Mouse (Mus musculus) liver, embryonic 12.5 days (tissue): ENCODE results near the gene Msh4. TPM values are rescaled to one million over a fixed set of nuclear protein-coding genes. Genes with fewer than 3 reads are reported as not detected.
"Not testable (repeated sequence)": the region's sequence is repeated elsewhere in the genome, so short reads cannot be mapped to it uniquely, and the experiment has no call there.

Experiments
- ATAC-seq: fragments of 200-750 bp; cut with Nextera tagmentation; 2 replicates; pipeline ENCODE4 v1.8.0; 2017; ENCODE audit warnings: moderate number of reproducible peaks, mild to moderate bottlenecking, moderate library complexity
- H3K27ac ChIP-seq: fragments of 300-500 bp; sonication (generic); 2 replicates; pipeline ENCODE4 v1.5.1; 2016; ENCODE audit warnings: mild to moderate bottlenecking
- H3K27me3 ChIP-seq: fragments of 300-500 bp; sonication (generic); replicated peaks from 2 replicates; pipeline ENCODE4 v1.6.1; 2016; ENCODE audit warnings: mild to moderate bottlenecking, moderate library complexity
- H3K36me3 ChIP-seq: fragments of 300-500 bp; sonication (generic); 2 replicates; pipeline ENCODE4 v1.6.1; 2016; ENCODE audit warnings: mild to moderate bottlenecking, moderate library complexity
- H3K4me1 ChIP-seq: fragments of 300-500 bp; sonication (generic); 2 replicates; pipeline ENCODE4 v1.6.1; 2016
- H3K4me2 ChIP-seq: fragments of 300-500 bp; sonication (generic); 2 replicates; pipeline ENCODE4 v1.6.1; 2016; ENCODE audit warnings: mild to moderate bottlenecking, moderate library complexity
- H3K4me3 ChIP-seq: fragments of 300-500 bp; sonication (generic); 2 replicates; pipeline ENCODE4 v1.5.1; 2016; ENCODE audit warnings: mild to moderate bottlenecking, moderate library complexity
- H3K9ac ChIP-seq: fragments of 300-500 bp; sonication (generic); 2 replicates; pipeline ENCODE4 v1.6.1; 2016; ENCODE audit warnings: mild to moderate bottlenecking, moderate library complexity
- H3K9me3 ChIP-seq: fragments of 300-500 bp; sonication (generic); replicated peaks from 2 replicates; pipeline ENCODE4 v1.6.1; 2016; ENCODE audit warnings: mild to moderate bottlenecking, moderate library complexity
- WGBS: fragments of 180-500 bp; shearing (Covaris S2); methylation state at CpG from one replicate; pipeline ENCODE4 v1.1.7; 2016; ENCODE audit not compliant: insufficient replicate concordance; 5-methylcytosine and 5-hydroxymethylcytosine counted together
- polyA plus RNA-seq: library from polyadenylated mRNA; unstranded; fragments of >200 nt; fragmentation: Nextera tagmentation; extraction: Ambion mirVana; gene quantifications from 2 replicates; pipeline ENCODE4 v1.2.1, GENCODE M21; 2016

Msh4 gene
- polyA plus RNA-seq, 1 experiment from 2014 or later = 0.10 TPM

DNA sequence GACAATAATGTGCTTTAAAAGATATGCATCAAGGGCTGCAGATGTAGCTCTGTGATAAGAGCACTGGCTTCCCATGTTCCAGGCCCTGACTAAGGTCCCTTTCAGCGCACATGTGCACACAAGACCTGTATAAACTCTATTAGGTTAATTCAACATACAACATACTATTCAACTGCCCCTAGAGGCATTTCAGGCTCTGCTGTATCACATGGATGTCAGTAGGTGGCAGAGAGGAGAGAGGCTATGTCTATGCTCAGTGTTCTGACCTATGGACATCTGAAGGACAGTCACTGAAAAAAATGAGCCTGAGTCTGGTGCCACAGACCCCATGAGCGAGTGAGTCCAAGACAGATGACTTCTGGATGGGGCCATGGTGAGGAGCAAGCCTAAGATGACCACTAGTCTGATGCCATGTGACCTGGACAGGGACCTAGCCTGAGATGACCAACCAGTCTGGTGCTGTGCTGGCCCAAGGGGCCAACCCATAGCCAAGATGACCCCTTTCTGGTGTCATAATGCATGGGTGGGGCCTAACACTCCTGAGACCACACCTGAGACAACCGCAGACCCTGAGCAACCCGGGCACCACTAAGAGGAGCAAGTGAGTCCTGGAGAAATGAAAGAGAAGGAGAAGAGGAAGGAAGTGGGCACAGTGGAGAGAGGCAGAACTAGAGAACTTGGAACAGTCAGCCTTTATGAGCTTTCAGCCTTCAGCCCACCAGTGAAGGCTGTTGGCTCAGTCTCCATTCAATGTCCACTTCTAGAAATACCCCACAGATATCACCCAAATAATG lies 41.1 kb downstream of the Msh4 start:
- Histone ChIP-seq H3K4me1 (peaks cover 18% of the 10 kb centered on the region), H3K9ac (no peak overlapping the region), H3K36me3 (no peaks in the 10 kb centered on the region), H3K4me2 (no peak overlapping the region), H3K4me3 (no peak overlapping the region), H3K27me3 (no peaks in the 10 kb centered on the region), H3K9me3 (no peaks in the 10 kb centered on the region), H3K27ac (no peak overlapping the region)
- 61% methylated on average over 4 of the region's 4 CpGs for WGBS
- peak; percentile 38 for ATAC-seq

GRCm38 (mm10) chr3:153863816-153864215 lies 42.1 kb downstream of the Msh4 start:
- Histone ChIP-seq H3K4me1 (peaks cover 28% of the 10 kb centered on the region), H3K9ac (no peak overlapping the region), H3K27me3 (no peaks in the 10 kb centered on the region), H3K4me2 (no peak overlapping the region), H3K36me3 (no peaks in the 10 kb centered on the region), H3K4me3 (no peak overlapping the region), H3K9me3 (no peaks in the 10 kb centered on the region), H3K27ac (no peak overlapping the region)
- 52% methylated on average over 2 of the region's 2 CpGs for WGBS
- no peak for ATAC-seq

- not testable (repeated sequence) for H3K36me3 ChIP-seq, H3K27me3 ChIP-seq, H3K4me2 ChIP-seq, H3K4me3 ChIP-seq, H3K9me3 ChIP-seq, H3K9ac ChIP-seq
- 54% methylated on average over 8 of the region's 8 CpGs for WGBS
- Histone ChIP-seq H3K27ac (peak overlapping the region; percentile 73), H3K4me1 (peaks cover 37% of the 10 kb centered on the region)
- peak; percentile 88 for ATAC-seq
Measured at GRCm38 (mm10) chr3:153860392-153860791, 45.5 kb downstream of the Msh4 start.

DNA sequence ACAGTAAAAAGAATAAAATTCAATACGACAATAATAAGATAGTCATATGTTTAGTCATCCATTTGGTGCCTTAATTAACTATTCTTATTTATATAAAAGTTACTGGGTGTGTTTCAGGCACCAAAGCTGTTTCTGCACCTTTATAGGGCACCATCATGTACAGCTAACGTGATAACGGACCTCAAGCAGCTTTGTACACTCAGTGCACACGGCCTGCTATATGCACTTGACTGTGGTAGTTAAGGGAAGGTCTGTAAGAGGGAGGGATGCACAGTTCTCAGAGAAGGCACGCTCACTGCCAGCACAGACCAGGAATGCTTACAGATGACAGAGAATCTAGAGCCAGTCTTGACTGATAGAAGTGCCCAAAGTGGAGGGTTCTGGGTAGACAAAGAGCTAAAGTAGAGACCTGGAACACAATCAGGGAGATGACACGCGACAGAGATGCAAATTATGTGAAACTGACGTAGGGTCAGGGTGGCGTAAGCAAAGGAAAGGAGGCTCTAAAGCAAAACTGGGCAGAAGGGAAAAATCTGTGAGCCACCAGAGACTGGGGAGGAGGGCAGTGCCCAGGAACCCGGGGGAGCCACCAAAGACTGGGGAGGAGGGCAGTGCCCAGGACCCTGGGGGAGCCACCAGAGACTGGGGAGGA lies 47.5 kb downstream of the Msh4 start:
- Histone ChIP-seq H3K4me2 (no peak overlapping the region), H3K9ac (peak overlapping the region; percentile 2; the same call in 1 of the 2 replicates), H3K27ac (no peak overlapping the region; the same call in none of the 2 replicates), H3K4me1 (peaks cover 45% of the 10 kb centered on the region), H3K27me3 (no peaks in the 10 kb centered on the region), H3K4me3 (no peak overlapping the region), H3K9me3 (no peaks in the 10 kb centered on the region), H3K36me3 (peaks cover 4% of the 10 kb centered on the region; the same call in 1 of the 2 replicates)
- peak; percentile 58 for ATAC-seq
- WGBS = 74% methylated on average over 10 of the region's 10 CpGs

GRCm38 (mm10) chr3:153852266-153852665 lies 53.7 kb downstream of the Msh4 start:
- peak overlapping the region; percentile 77 for H3K9ac ChIP-seq
- H3K9me3 ChIP-seq = no peaks in the 10 kb centered on the region
- H3K4me2 ChIP-seq = peak overlapping the region; percentile 69
- H3K36me3 ChIP-seq = peaks cover 4% of the 10 kb centered on the region; the same call in 1 of the 2 replicates
- WGBS = 25% methylated on average over 8 of the region's 8 CpGs
- H3K27me3 ChIP-seq = no peaks in the 10 kb centered on the region
- H3K4me1 ChIP-seq = peaks cover 63% of the 10 kb centered on the region
- H3K27ac ChIP-seq = peak overlapping the region; percentile 96
- peak overlapping the region; percentile 53 for H3K4me3 ChIP-seq
- peak; percentile 98 for ATAC-seq

- H3K36me3 ChIP-seq = peaks cover 4% of the 10 kb centered on the region; the same call in 1 of the 2 replicates
- H3K4me3 ChIP-seq = peak overlapping the region; percentile 49
- peak; percentile 59 for ATAC-seq
- peak overlapping the region; percentile 61 for H3K9ac ChIP-seq
- H3K4me2 ChIP-seq = peak overlapping the region; percentile 69
- peak overlapping the region; percentile 88 for H3K27ac ChIP-seq
- H3K9me3 ChIP-seq = no peaks in the 10 kb centered on the region
- no peaks in the 10 kb centered on the region for H3K27me3 ChIP-seq
- peaks cover 78% of the 10 kb centered on the region for H3K4me1 ChIP-seq
- 23% methylated on average over 7 of the region's 7 CpGs for WGBS
Measured at GRCm38 (mm10) chr3:153850759-153851158, 55.2 kb downstream of the Msh4 start.

- Histone ChIP-seq H3K4me3 (peak overlapping the region; percentile 49), H3K9ac (peak overlapping the region; percentile 61), H3K36me3 (peaks cover 4% of the 10 kb centered on the region; the same call in 1 of the 2 replicates), H3K9me3 (no peaks in the 10 kb centered on the region), H3K4me2 (peak overlapping the region; percentile 69), H3K27me3 (no peaks in the 10 kb centered on the region), H3K4me1 (peaks cover 86% of the 10 kb centered on the region), H3K27ac (peak overlapping the region; percentile 88)
- peak; percentile 73 for ATAC-seq
- 6% methylated on average over 5 of the region's 5 CpGs for WGBS
Measured at GRCm38 (mm10) chr3:153849368-153850015, 56.4 kb downstream of the Msh4 start.

DNA sequence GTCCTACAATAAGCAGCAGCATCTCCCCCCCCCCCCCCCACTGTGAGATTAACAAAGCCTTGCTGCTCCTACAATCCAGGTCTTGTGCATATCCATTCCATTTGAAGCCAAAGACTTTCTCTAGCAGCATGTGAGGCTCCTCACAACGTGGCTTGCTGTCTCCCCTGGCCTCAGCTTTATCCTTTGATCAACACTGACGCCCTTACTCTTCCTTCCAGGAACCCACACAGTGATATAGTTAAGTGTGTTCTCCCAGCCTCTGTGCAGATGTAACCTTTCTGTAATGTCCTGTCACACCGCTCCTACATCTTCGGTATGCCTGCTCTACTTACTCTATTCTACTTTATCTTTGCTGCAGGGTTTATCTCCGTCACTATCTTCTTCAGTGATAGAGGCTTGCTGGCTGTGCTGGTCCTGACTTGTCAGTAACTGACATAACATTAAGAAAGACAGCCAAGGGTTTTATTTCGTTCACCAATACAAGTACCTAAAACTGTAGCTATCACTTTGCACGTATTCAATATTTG lies 58.7 kb downstream of the Msh4 start:
- 49% methylated on average over 7 of the region's 7 CpGs for WGBS
- peak overlapping the region; percentile 53 for H3K27ac ChIP-seq

DNA sequence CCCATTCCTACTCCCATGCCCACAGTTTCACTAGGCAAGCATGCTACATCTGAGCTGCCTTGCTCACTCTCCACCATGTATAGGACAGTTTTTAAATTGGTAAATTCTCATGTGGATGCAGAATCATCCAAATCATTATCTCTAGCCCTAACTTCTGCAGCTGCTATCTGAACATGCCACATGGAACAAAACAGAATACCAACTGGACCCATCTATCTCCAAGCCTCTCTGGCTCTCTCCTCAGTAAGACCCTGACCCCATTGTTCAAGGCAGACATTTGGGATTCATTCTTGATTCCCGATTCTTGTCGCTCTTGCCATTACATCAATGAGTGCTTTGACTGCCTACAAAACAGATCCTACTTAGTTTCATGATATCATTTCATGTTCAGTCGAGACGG lies 59.8 kb downstream of the Msh4 start:
- ATAC-seq = no peak
- peak overlapping the region; percentile 21 for H3K4me2 ChIP-seq
- WGBS = 82% methylated on average over 4 of the region's 4 CpGs

More for the DNA sequence above, 58.7 kb downstream of the Msh4 start:
- peak; percentile 33; the same call in 1 of the 2 replicates for ATAC-seq
- H3K27me3 ChIP-seq = no peaks in the 10 kb centered on the region
- peak overlapping the region; percentile 27 for H3K4me2 ChIP-seq
- H3K4me1 ChIP-seq = peaks cover 67% of the 10 kb centered on the region
- H3K9me3 ChIP-seq = no peaks in the 10 kb centered on the region
- H3K9ac ChIP-seq = 0 out of 2 replicates have a peak overlapping the region, but pooled peaks have one; percentile 13
- H3K4me3 ChIP-seq = no peak overlapping the region
- no peaks in the 10 kb centered on the region for H3K36me3 ChIP-seq

GRCm38 (mm10) chr3:153845500-153845899 lies 60.4 kb downstream of the Msh4 start:
- no peaks in the 10 kb centered on the region for H3K27me3 ChIP-seq
- H3K9ac ChIP-seq = no peak overlapping the region
- peak; percentile 34 for ATAC-seq
- H3K36me3 ChIP-seq = no peaks in the 10 kb centered on the region
- no peak overlapping the region for H3K4me3 ChIP-seq
- no peaks in the 10 kb centered on the region for H3K9me3 ChIP-seq
- H3K27ac ChIP-seq = peak overlapping the region; percentile 33
- H3K4me2 ChIP-seq = no peak overlapping the region
- 27% methylated on average over 2 of the region's 2 CpGs for WGBS
- peaks cover 67% of the 10 kb centered on the region for H3K4me1 ChIP-seq

More for the DNA sequence above, 59.8 kb downstream of the Msh4 start:
- H3K27me3 ChIP-seq = no peaks in the 10 kb centered on the region
- peaks cover 72% of the 10 kb centered on the region for H3K4me1 ChIP-seq
- no peak overlapping the region for H3K9ac ChIP-seq
- no peaks in the 10 kb centered on the region for H3K36me3 ChIP-seq
- peak overlapping the region; percentile 33 for H3K27ac ChIP-seq
- H3K9me3 ChIP-seq = no peaks in the 10 kb centered on the region
- no peak overlapping the region for H3K4me3 ChIP-seq

GRCm38 (mm10) chr3:153844757-153845156 lies 61.2 kb downstream of the Msh4 start:
- Histone ChIP-seq H3K9ac (0 out of 2 replicates have a peak overlapping the region, but pooled peaks have one; percentile 8), H3K4me2 (no peak overlapping the region), H3K36me3 (no peaks in the 10 kb centered on the region), H3K27me3 (no peaks in the 10 kb centered on the region), H3K4me1 (peaks cover 60% of the 10 kb centered on the region), H3K27ac (0 out of 2 replicates have a peak overlapping the region, but pooled peaks have one; percentile 29), H3K9me3 (no peaks in the 10 kb centered on the region), H3K4me3 (no peak overlapping the region)
- WGBS = 89% methylated on average over 9 of the region's 9 CpGs
- no peak for ATAC-seq
